Mouse (Mus musculus): ENCODE results near the gene Chml.

Chml gene

GRCm38 (mm10) chr1:175692246-175692996 is at the start of gene Chml, which contains the start of gene Opn3:
Gene Chml (minus strand): TSS chr1:175692901.
Gene Opn3 (minus strand): TSS chr1:175692776.
- DNase-seq (ENCODE audit: low spot score), result peak; percentile 98

- no peak for DNase-seq (ENCODE audit: low spot score)
These were observed 33.1 kb upstream of the Chml start for GRCm38 (mm10) chr1:175725771-175726170.

GRCm38 (mm10) chr1:175716832-175717231 is 24.1 kb upstream of the Chml start:
- DNase-seq (ENCODE audit: low spot score), result no peak

- no peak for DNase-seq (ENCODE audit: low spot score)
These were observed 19.7 kb upstream of the Chml start for GRCm38 (mm10) chr1:175712338-175712909.

GRCm38 (mm10) chr1:175708013-175708412 is 15.3 kb upstream of the Chml start:
- no peak for DNase-seq (ENCODE audit: low spot score)

- no peak for DNase-seq (ENCODE audit: low spot score)
These were observed 14.9 kb upstream of the Chml start for GRCm38 (mm10) chr1:175707599-175707998.

- no peak for DNase-seq (ENCODE audit: low spot score)
These were observed 8.4 kb upstream of the Chml start for GRCm38 (mm10) chr1:175701145-175701544.

- no peak for DNase-seq (ENCODE audit: low spot score)
These were observed 7.1 kb upstream of the Chml start for GRCm38 (mm10) chr1:175699796-175700195.

- no peak for DNase-seq (ENCODE audit: low spot score)
These were observed 6.7 kb upstream of the Chml start for GRCm38 (mm10) chr1:175699375-175699774.

GRCm38 (mm10) chr1:175698293-175698692 is 5.6 kb upstream of the Chml start, which contains the start of gene Wdr64:
Gene Wdr64 (plus strand): TSS chr1:175698593.
- DNase-seq (ENCODE audit: low spot score), result no peak

- peak; percentile 13 for DNase-seq (ENCODE audit: low spot score)
These were observed 794 bp upstream of the Chml start for GRCm38 (mm10) chr1:175693429-175693960.

- no peak for DNase-seq (ENCODE audit: low spot score)
These were observed 278 bp upstream of the Chml start for GRCm38 (mm10) chr1:175692997-175693361.

GRCm38 (mm10) chr1:175691686-175692245 is 935 bp downstream of the Chml start:
- DNase-seq (ENCODE audit: low spot score), result no peak

GRCm38 (mm10) chr1:175680995-175681394 is 11.7 kb downstream of the Chml start:
- no peak for DNase-seq (ENCODE audit: low spot score)

- DNase-seq (ENCODE audit: low spot score), result no peak
These were observed 15.2 kb downstream of the Chml start for GRCm38 (mm10) chr1:175677459-175677858.

- no peak for DNase-seq (ENCODE audit: low spot score)
These were observed 17.6 kb downstream of the Chml start for GRCm38 (mm10) chr1:175675116-175675515.

GRCm38 (mm10) chr1:175673563-175674325 is 19.0 kb downstream of the Chml start:
- DNase-seq (ENCODE audit: low spot score), result no peak

- no peak for DNase-seq (ENCODE audit: low spot score)
These were observed 21.1 kb downstream of the Chml start for GRCm38 (mm10) chr1:175671626-175672025.

GRCm38 (mm10) chr1:175670042-175670441 is 22.7 kb downstream of the Chml start:
- DNase-seq (ENCODE audit: low spot score), result no peak

GRCm38 (mm10) chr1:175669456-175669855 is 23.2 kb downstream of the Chml start:
- no peak for DNase-seq (ENCODE audit: low spot score)

GRCm38 (mm10) chr1:175668666-175669405 is 23.9 kb downstream of the Chml start:
- no peak for DNase-seq (ENCODE audit: low spot score)

GRCm38 (mm10) chr1:175659900-175660299 is 32.8 kb downstream of the Chml start:
- DNase-seq (ENCODE audit: low spot score), result no peak
